Mouse (Mus musculus): ENCODE measurements at regions not wholly inside any gene's neighbourhood (a gene's known extent, or its start where the extent isn't known, plus 50 kb on each side); places are given as distances from the start of the nearest gene placed in this dataset.

DNA sequence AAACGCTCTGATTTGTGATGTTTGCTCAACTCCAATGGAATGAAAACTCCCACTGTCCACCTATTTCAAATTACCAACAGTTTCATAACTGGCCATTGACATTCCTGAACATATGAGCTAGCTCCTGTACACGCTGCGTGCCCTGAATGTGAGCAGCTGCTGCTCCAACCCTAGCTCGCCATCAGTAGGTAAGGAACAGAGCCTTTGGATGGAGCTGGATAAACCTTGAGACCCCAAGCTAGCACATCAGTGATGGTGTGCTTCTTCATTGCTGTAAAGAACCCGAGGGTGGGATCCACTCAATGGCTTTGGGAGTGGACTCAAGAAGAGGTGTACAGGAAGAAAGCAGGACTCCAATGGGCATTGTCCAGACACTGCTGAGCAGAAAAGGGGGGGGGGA is 101.8 kb upstream of the Gdnf start:
- H3K36me3 ChIP-seq: no peaks in the 10 kb centered on the region
- ATAC-seq (ENCODE audit: low FRiP score): no peak
- H3K27me3 ChIP-seq (replicated peaks): no peaks in the 10 kb centered on the region
- WGBS: 94% methylated on average over 5 of the region's 5 CpGs
- no peaks in the 10 kb centered on the region for H3K4me1 ChIP-seq
- no peak overlapping the region for H3K9ac ChIP-seq (replicated peaks)
- H3K4me2 ChIP-seq: no peak overlapping the region
- no peaks in the 10 kb centered on the region for H3K9me3 ChIP-seq (replicated peaks)
- H3K4me3 ChIP-seq (replicated peaks): no peak overlapping the region
- no peak overlapping the region for H3K27ac ChIP-seq (replicated peaks)

DNA sequence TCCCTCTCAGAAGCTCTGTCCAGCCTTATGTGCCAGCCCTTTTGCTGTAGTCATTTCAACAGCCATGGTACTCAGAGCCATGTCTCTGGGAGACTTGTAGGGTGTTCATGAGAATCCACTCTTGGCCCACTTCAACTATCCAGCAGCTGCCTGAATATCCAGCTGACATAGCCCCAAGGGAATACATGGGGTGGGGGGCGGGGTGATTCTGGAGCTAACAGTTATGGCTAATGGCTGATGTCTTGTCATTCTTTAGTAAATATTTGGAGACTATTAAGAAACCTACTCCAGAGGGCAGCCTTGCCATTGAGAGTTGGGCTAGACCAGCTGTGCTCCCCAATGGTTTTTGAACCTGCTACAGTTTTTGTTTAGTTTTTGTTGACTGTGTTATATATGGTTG is 96.0 kb upstream of the Gdnf start:
- Histone ChIP-seq H3K4me2 (no peak overlapping the region), H3K9me3 (replicated peaks) (no peaks in the 10 kb centered on the region), H3K9ac (replicated peaks) (no peak overlapping the region), H3K27me3 (replicated peaks) (no peaks in the 10 kb centered on the region), H3K4me1 (no peaks in the 10 kb centered on the region), H3K4me3 (replicated peaks) (no peak overlapping the region), H3K36me3 (no peaks in the 10 kb centered on the region), H3K27ac (replicated peaks) (no peak overlapping the region)
- no peak for ATAC-seq (ENCODE audit: low FRiP score)
- WGBS: 96% methylated on average over 1 of the region's 1 CpGs

DNA sequence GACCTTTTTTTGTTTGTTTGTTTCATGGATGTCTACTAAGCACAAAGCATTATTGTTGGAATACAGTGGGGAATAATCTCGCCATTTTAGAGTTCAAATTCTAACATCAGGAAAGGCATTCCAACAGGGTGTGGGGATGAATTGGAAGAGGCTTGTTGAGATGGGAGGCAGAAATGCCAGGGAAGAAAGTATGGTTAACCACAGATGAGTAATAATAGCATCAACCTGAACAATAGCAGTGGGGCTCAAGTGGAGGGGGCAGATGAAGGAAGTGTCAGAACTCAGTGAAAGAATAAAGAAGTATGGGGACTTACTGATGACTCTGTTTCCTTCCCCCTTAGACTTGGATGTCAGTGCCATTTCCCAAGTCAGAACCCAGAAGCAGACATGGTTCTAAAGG is 94.5 kb upstream of the Gdnf start:
- no peaks in the 10 kb centered on the region for H3K27me3 ChIP-seq (replicated peaks)
- H3K4me2 ChIP-seq: no peak overlapping the region
- 76% methylated on average over 1 of the region's 1 CpGs for WGBS
- no peak for ATAC-seq (ENCODE audit: low FRiP score)
- no peak overlapping the region for H3K4me3 ChIP-seq (replicated peaks)
- no peak overlapping the region for H3K27ac ChIP-seq (replicated peaks)
- no peaks in the 10 kb centered on the region for H3K36me3 ChIP-seq
- H3K9ac ChIP-seq (replicated peaks): no peak overlapping the region
- H3K9me3 ChIP-seq (replicated peaks): no peaks in the 10 kb centered on the region
- no peaks in the 10 kb centered on the region for H3K4me1 ChIP-seq

DNA sequence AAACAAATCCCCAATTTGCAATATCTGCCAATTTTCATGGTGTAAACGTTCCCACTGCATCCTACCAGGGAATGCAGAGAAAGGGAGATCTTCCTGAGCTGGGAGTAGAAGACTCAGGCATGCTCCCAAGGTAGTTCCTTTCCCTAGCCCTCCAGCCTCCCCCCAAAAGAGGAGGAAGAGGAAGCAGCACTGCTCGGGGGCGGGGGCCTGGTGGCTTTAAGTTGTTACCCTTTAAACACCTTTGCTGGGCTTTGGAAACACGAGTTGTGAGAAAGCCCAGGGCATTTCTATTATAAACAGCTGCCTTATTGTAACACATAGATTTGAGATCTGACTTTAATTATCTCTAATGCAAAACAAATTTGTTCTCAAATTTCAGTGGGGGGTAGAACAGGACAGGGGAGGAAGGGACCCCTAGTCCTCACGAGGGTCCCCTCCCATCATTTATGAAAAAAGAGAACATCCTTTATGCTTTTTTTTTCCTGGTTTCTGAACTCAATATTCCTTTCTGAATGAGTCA is 87.4 kb upstream of the Gdnf start:
- H3K27me3 ChIP-seq (replicated peaks): no peaks in the 10 kb centered on the region
- no peaks in the 10 kb centered on the region for H3K9me3 ChIP-seq (replicated peaks)
- H3K4me1 ChIP-seq: no peaks in the 10 kb centered on the region
- no peak overlapping the region for H3K9ac ChIP-seq (replicated peaks)
- H3K4me2 ChIP-seq: no peak overlapping the region
- H3K4me3 ChIP-seq (replicated peaks): no peak overlapping the region
- 68% methylated on average over 5 of the region's 5 CpGs for WGBS
- H3K36me3 ChIP-seq: no peaks in the 10 kb centered on the region
- H3K27ac ChIP-seq (replicated peaks): no peak overlapping the region
- no peak for ATAC-seq (ENCODE audit: low FRiP score)

DNA sequence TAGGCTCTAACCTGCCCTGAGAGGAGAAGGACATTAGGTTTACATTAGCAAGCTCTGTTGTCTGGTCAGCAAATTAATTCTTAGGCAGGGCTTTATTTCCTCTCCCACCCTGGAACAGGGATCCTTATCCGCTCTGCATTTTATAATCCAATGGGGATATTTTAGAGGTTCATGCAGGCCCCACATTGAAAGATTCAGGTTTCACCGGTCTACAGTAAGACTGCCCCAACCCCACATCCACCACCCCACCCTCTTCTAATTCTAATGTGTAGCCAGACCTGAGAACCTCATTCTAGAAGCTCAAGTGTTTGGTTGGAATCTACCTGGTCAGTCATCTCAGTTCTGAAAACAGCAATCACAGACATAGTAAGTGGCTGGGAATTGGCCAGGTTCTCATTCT is 86.9 kb upstream of the Gdnf start:
- WGBS: 94% methylated on average over 2 of the region's 2 CpGs
- Histone ChIP-seq H3K9me3 (replicated peaks) (no peaks in the 10 kb centered on the region), H3K4me3 (replicated peaks) (no peak overlapping the region), H3K4me1 (no peaks in the 10 kb centered on the region), H3K27me3 (replicated peaks) (no peaks in the 10 kb centered on the region), H3K9ac (replicated peaks) (no peak overlapping the region), H3K4me2 (no peak overlapping the region), H3K27ac (replicated peaks) (no peak overlapping the region), H3K36me3 (no peaks in the 10 kb centered on the region)
- ATAC-seq (ENCODE audit: low FRiP score): no peak

DNA sequence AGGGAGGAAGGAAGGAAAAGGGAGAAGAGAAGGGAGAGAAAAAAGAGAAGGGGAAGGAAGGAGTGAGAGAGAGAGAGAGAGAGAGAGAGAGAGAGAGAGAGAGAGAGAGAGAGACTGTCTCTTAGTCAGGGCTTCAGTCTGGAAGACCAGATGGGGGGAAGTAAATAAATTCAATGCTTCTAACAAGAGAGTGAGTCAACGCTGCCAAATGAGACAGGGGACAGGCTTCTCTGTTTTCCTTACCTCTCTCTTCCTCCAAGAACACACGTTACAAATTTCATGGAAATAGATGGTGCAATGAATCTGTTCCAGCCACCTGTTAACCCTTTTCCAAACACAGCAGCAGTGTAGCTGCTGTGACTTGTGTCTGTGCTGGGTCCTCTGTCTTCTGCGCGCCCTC is 85.1 kb upstream of the Gdnf start:
- no peaks in the 10 kb centered on the region for H3K4me1 ChIP-seq
- no peaks in the 10 kb centered on the region for H3K36me3 ChIP-seq
- H3K9ac ChIP-seq (replicated peaks): no peak overlapping the region
- H3K27me3 ChIP-seq (replicated peaks): no peaks in the 10 kb centered on the region
- H3K9me3 ChIP-seq (replicated peaks): no peaks in the 10 kb centered on the region
- no peak overlapping the region for H3K4me2 ChIP-seq
- no peak overlapping the region for H3K27ac ChIP-seq (replicated peaks)
- no peak for ATAC-seq (ENCODE audit: low FRiP score)
- WGBS: 78% methylated on average over 4 of the region's 4 CpGs
- H3K4me3 ChIP-seq (replicated peaks): no peak overlapping the region

DNA sequence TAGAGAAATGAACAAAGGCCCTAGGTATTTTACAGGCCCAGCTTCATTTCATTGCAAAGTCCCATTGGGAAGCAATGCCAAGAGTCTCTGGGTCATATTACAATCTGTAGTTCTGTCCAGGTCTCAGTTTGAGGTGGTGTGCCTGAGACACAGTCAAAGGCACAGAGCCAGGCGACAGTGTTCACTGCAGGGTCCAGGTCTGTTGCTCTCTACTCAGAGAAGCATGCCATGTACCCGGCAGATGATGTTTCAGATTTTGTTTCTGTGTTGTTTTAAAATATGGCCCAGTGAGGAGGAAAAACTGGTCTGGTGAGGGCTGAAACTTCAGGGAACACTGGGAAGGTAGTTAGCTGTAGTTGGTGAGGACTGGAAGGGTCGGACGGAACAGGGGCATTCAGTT is 63.1 kb upstream of the Gdnf start:
- Histone ChIP-seq H3K9me3 (replicated peaks) (no peaks in the 10 kb centered on the region), H3K4me3 (replicated peaks) (no peak overlapping the region), H3K9ac (replicated peaks) (no peak overlapping the region), H3K27ac (replicated peaks) (no peak overlapping the region), H3K4me2 (no peak overlapping the region), H3K4me1 (no peaks in the 10 kb centered on the region), H3K36me3 (no peaks in the 10 kb centered on the region), H3K27me3 (replicated peaks) (no peaks in the 10 kb centered on the region)
- ATAC-seq (ENCODE audit: low FRiP score): no peak
- WGBS: 90% methylated on average over 4 of the region's 4 CpGs

DNA sequence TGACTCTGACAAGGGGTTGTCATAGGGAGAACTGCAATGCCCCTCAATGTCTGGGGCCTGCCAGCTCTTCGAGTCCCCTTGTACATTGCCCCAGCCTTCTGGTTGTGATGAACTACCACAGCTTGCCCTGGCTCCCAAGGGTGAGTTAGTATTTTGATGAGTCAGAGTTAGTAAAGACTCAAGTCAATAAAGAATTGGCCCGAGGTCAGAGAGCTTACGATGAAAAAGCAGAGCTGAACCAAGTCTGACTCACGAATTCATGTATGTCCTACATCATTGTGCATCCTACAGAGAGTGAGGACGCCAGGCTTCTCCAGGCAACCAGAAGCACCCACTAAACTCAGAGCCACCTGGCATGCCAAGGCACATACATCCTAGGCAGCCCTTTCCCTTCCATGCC is 60.2 kb upstream of the Gdnf start:
- Histone ChIP-seq H3K36me3 (no peaks in the 10 kb centered on the region), H3K9ac (replicated peaks) (no peak overlapping the region), H3K27ac (replicated peaks) (no peak overlapping the region), H3K4me2 (no peak overlapping the region), H3K4me1 (no peaks in the 10 kb centered on the region), H3K9me3 (replicated peaks) (no peaks in the 10 kb centered on the region), H3K27me3 (replicated peaks) (no peaks in the 10 kb centered on the region), H3K4me3 (replicated peaks) (no peak overlapping the region)
- ATAC-seq (ENCODE audit: low FRiP score): no peak
- WGBS: 92% methylated on average over 5 of the region's 5 CpGs

All from neural tube, embryonic 15.5 days (tissue).